Mouse (Mus musculus) forebrain, embryonic 11.5 days (tissue): ENCODE data around the gene Gm45618. TPM values are rescaled to one million over a fixed set of nuclear protein-coding genes. Genes with fewer than 3 reads are reported as not detected.

Source experiments
- ATAC-seq: fragments of 200-750 bp; cut with Nextera tagmentation; replicated peaks from 2 replicates; pipeline ENCODE4 v1.8.0; 2017; ENCODE audit warnings: moderate TSS enrichment; ENCODE audit not compliant: low FRiP score
- DNase-seq: peaks from one replicate; pipeline ENCODE4 v3.0.0-alpha.2; 2017; ENCODE audit warnings: low spot score
- H3K27ac ChIP-seq: fragments of 300-500 bp; sonication (generic); 2 replicates; pipeline ENCODE4 v1.5.1; 2014; ENCODE audit warnings: low read depth, low read length
- H3K27me3 ChIP-seq: fragments of 300-500 bp; sonication (generic); 2 replicates; pipeline ENCODE4 v1.6.1; 2014; ENCODE audit warnings: mild to moderate bottlenecking, low read length, mixed read lengths; ENCODE audit not compliant: control insufficient read depth, insufficient read depth
- H3K36me3 ChIP-seq: fragments of 300-500 bp; sonication (generic); 2 replicates; pipeline ENCODE4 v1.6.1; 2014; ENCODE audit warnings: mild to moderate bottlenecking, low read length, moderate library complexity, mixed read lengths; ENCODE audit not compliant: control insufficient read depth, insufficient read depth
- H3K4me1 ChIP-seq: fragments of 300-500 bp; sonication (generic); replicated peaks from 2 replicates; pipeline ENCODE4 v1.6.1; 2014; ENCODE audit warnings: low read length, mixed read lengths; ENCODE audit not compliant: control insufficient read depth, insufficient read depth
- H3K4me2 ChIP-seq: fragments of 300-500 bp; sonication (generic); 2 replicates; pipeline ENCODE4 v1.6.1; 2014; ENCODE audit warnings: low read depth, mild to moderate bottlenecking, low read length, moderate library complexity, mixed read lengths; ENCODE audit not compliant: severe bottlenecking
- H3K4me3 ChIP-seq: fragments of 300-500 bp; sonication (generic); 2 replicates; pipeline ENCODE4 v1.5.1; 2014; ENCODE audit warnings: low read depth, low read length
- H3K9ac ChIP-seq: fragments of 300-500 bp; sonication (generic); 2 replicates; pipeline ENCODE4 v1.6.1; 2014; ENCODE audit warnings: low read length
- H3K9me3 ChIP-seq: fragments of 300-500 bp; sonication (generic); 2 replicates; pipeline ENCODE4 v1.6.1; 2016; ENCODE audit warnings: low read length, mixed read lengths; ENCODE audit not compliant: control insufficient read depth
- WGBS: fragments of 180-500 bp; shearing (Covaris S2); extraction: QIAGEN DNeasy Blood & Tissue Kit; methylation state at CpG from one replicate; pipeline ENCODE4 v1.1.7; 2014; 5-methylcytosine and 5-hydroxymethylcytosine counted together
- polyA plus RNA-seq: library from polyadenylated mRNA; unstranded; fragments of >200 nt; fragmentation: Nextera tagmentation; extraction: Ambion mirVana; gene quantifications from 2 replicates; pipeline ENCODE4 v1.2.1, GENCODE M21; 2014

Gm45618 gene
- polyA plus RNA-seq, 1 experiment from 2014 or later: 0.31 TPM

- WGBS: 6% methylated on average over 23 of the region's 38 CpGs
- ATAC-seq: no peak
- no peaks in the 10 kb centered on the region; the same call in 1 of the 2 replicates for H3K36me3 ChIP-seq
- 0 out of 2 replicates have a peak overlapping the region, but pooled peaks have one; percentile 20 for H3K9ac ChIP-seq
- DNase-seq: no peak
- H3K9me3 ChIP-seq: no peaks in the 10 kb centered on the region
- H3K4me3 ChIP-seq: peak overlapping the region; percentile 12; the same call in 1 of the 2 replicates
- peaks cover 34% of the 10 kb centered on the region for H3K27me3 ChIP-seq
- H3K4me2 ChIP-seq: peak overlapping the region; percentile 36; the same call in 1 of the 2 replicates
- no peak overlapping the region for H3K27ac ChIP-seq
- H3K4me1 ChIP-seq: peaks cover 4% of the 10 kb centered on the region; the same call in 1 of the 2 replicates
Observed at GRCm38 (mm10) chr7:142082179-142082578, 38.4 kb downstream of the Gm45618 start.

- WGBS: 31% methylated on average over 17 of the region's 17 CpGs
- no peak overlapping the region; the same call in 1 of the 2 replicates for H3K4me3 ChIP-seq
Observed at GRCm38 (mm10) chr7:142081736-142082135, 38.8 kb downstream of the Gm45618 start.

GRCm38 (mm10) chr7:142080876-142081275 is 39.7 kb downstream of the Gm45618 start:
- peaks cover 4% of the 10 kb centered on the region; the same call in 1 of the 2 replicates for H3K4me1 ChIP-seq
- H3K4me2 ChIP-seq: no peak overlapping the region
- H3K36me3 ChIP-seq: no peaks in the 10 kb centered on the region; the same call in 1 of the 2 replicates
- H3K27ac ChIP-seq: no peak overlapping the region
- no peak overlapping the region for H3K9ac ChIP-seq
- no peaks in the 10 kb centered on the region for H3K9me3 ChIP-seq
- ATAC-seq (no peak), DNase-seq (no peak)
- peaks cover 34% of the 10 kb centered on the region for H3K27me3 ChIP-seq
- 60% methylated on average over 2 of the region's 2 CpGs for WGBS
- H3K4me3 ChIP-seq: no peak overlapping the region

More at GRCm38 (mm10) chr7:142081736-142082135, 38.8 kb downstream of the Gm45618 start:
- H3K36me3 ChIP-seq: no peaks in the 10 kb centered on the region
- H3K27me3 ChIP-seq: peaks cover 34% of the 10 kb centered on the region
- H3K4me2 ChIP-seq: peak overlapping the region; percentile 36; the same call in 1 of the 2 replicates
- no peak overlapping the region for H3K27ac ChIP-seq
- no peak overlapping the region for H3K9ac ChIP-seq
- H3K4me1 ChIP-seq: peaks cover 4% of the 10 kb centered on the region; the same call in 1 of the 2 replicates
- DNase-seq: no peak
- no peaks in the 10 kb centered on the region for H3K9me3 ChIP-seq
- ATAC-seq: no peak

GRCm38 (mm10) chr7:142079365-142079764 is 41.2 kb downstream of the Gm45618 start:
- Histone ChIP-seq H3K4me3 (no peak overlapping the region), H3K9ac (no peak overlapping the region), H3K4me2 (no peak overlapping the region), H3K9me3 (no peaks in the 10 kb centered on the region), H3K36me3 (no peaks in the 10 kb centered on the region; the same call in 1 of the 2 replicates), H3K27me3 (peaks cover 29% of the 10 kb centered on the region), H3K4me1 (peaks cover 4% of the 10 kb centered on the region; the same call in 1 of the 2 replicates), H3K27ac (no peak overlapping the region)
- ATAC-seq (no peak), DNase-seq (no peak)
- WGBS: 60% methylated on average over 5 of the region's 5 CpGs

GRCm38 (mm10) chr7:142077138-142077537 is 43.4 kb downstream of the Gm45618 start:
- no peak overlapping the region for H3K9ac ChIP-seq
- no peak overlapping the region for H3K4me2 ChIP-seq
- no peaks in the 10 kb centered on the region for H3K4me1 ChIP-seq
- WGBS: 91% methylated on average over 3 of the region's 3 CpGs
- H3K9me3 ChIP-seq: no peaks in the 10 kb centered on the region
- H3K27me3 ChIP-seq: peaks cover 8% of the 10 kb centered on the region
- no peaks in the 10 kb centered on the region; the same call in 1 of the 2 replicates for H3K36me3 ChIP-seq
- no peak overlapping the region for H3K27ac ChIP-seq
- H3K4me3 ChIP-seq: no peak overlapping the region
- ATAC-seq: no peak
- no peak for DNase-seq

GRCm38 (mm10) chr7:142074146-142074886 is 46.2 kb downstream of the Gm45618 start:
- ATAC-seq (no peak), DNase-seq (no peak)
- Histone ChIP-seq H3K27me3 (no peaks in the 10 kb centered on the region), H3K4me1 (no peaks in the 10 kb centered on the region), H3K9me3 (no peaks in the 10 kb centered on the region), H3K4me2 (no peak overlapping the region), H3K4me3 (no peak overlapping the region), H3K9ac (no peak overlapping the region), H3K36me3 (no peaks in the 10 kb centered on the region; the same call in 1 of the 2 replicates), H3K27ac (no peak overlapping the region)
- 76% methylated on average over 8 of the region's 8 CpGs for WGBS

- Histone ChIP-seq H3K27me3 (no peaks in the 10 kb centered on the region), H3K4me3 (no peak overlapping the region), H3K4me2 (no peak overlapping the region), H3K4me1 (no peaks in the 10 kb centered on the region), H3K9ac (no peak overlapping the region), H3K36me3 (no peaks in the 10 kb centered on the region; the same call in 1 of the 2 replicates), H3K9me3 (no peaks in the 10 kb centered on the region), H3K27ac (no peak overlapping the region)
- ATAC-seq: no peak
- no peak for DNase-seq
Observed at GRCm38 (mm10) chr7:142071717-142072116, 48.8 kb downstream of the Gm45618 start.

GRCm38 (mm10) chr7:142071212-142071578 is 49.3 kb downstream of the Gm45618 start:
- no peaks in the 10 kb centered on the region for H3K27me3 ChIP-seq
- no peak overlapping the region for H3K9ac ChIP-seq
- H3K27ac ChIP-seq: no peak overlapping the region
- H3K36me3 ChIP-seq: no peaks in the 10 kb centered on the region; the same call in 1 of the 2 replicates
- H3K4me2 ChIP-seq: peak overlapping the region; percentile 37; the same call in 1 of the 2 replicates
- ATAC-seq: peak; percentile 55; the same call in 1 of the 2 replicates
- H3K9me3 ChIP-seq: no peaks in the 10 kb centered on the region
- no peaks in the 10 kb centered on the region for H3K4me1 ChIP-seq
- H3K4me3 ChIP-seq: no peak overlapping the region
- 3% methylated on average over 10 of the region's 10 CpGs for WGBS
- no peak for DNase-seq
